Mouse (Mus musculus) adrenal gland, postnatal 10 days (tissue): ENCODE results near the gene Msmb. TPM values are rescaled to one million over a fixed set of nuclear protein-coding genes. Genes with fewer than 3 reads are reported as not detected.
"Not testable (repeated sequence)": the region's sequence is repeated elsewhere in the genome, so short reads cannot be mapped to it uniquely, and the experiment has no call there.

ENCODE experiments used
- DNase-seq: peaks from one replicate; pipeline ENCODE4 v3.0.0; 2021; ENCODE audit warnings: mixed read lengths
- long read RNA-seq, 2 experiments: library from polyadenylated mRNA; stranded (forward); transcript quantifications; one replicate each; pipeline ENCODE4 v2.0.0; 2021
- total RNA-seq, 2 experiments: library from RNA; stranded (reverse); gene quantifications; 2 replicates each; pipeline ENCODE4 v1.2.3; 2021

Msmb gene
- not detected for total RNA-seq
- long read RNA-seq, experiment 1 = 0 reads
- long read RNA-seq, experiment 2 = 0 reads

DNA sequence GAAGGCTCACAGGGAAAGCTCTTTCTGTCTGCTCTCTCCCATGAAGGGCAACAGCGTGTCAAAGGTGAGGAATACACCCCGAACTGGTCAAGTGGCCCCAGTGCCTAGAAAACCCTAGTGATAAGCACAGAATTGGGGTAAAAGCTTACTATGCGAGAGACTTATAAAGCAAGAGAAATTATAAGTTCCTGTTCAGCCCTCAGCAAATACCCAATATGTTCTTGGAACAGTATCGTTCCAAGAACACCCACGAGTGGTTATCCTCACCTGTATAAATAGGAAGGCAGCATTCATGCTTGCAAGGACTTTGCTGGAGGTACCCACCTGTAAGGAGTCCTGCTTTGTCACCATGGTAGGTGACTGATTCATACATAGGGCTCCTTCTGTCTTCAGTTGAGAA, at the start of gene Msmb:
Msmb (plus strand) TSS at position 301 of the 400 bp plus-strand sequence.
- DNase-seq = no peak

- no peak for DNase-seq
Measured at GRCm38 (mm10) chr14:32093018-32093417, 48.8 kb upstream of the Msmb start.

- DNase-seq = no peak
Measured at GRCm38 (mm10) chr14:32093500-32094117, 48.2 kb upstream of the Msmb start.

GRCm38 (mm10) chr14:32095646-32096045, 46.2 kb upstream of the Msmb start:
- DNase-seq = no peak

DNA sequence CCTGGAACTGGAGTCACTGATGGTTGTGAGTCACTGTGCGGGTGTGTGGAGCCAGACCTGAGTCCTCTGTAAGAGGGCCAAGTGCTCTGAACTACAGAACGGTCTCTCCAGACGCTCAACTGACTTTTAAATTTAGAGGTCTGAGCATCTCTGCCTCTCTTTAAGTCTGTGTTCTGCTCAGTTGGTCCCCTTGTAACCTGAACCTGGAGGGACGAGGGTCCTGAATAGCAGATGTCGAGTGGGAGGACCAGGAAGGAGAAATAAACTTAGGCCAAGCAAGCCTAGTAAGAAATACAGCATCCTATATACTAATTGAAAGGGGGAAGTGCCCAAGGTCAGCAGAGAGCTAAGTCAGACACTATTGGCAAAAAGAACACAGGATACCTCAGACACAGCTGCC, 45.1 kb upstream of the Msmb start:
- no peak for DNase-seq

DNA sequence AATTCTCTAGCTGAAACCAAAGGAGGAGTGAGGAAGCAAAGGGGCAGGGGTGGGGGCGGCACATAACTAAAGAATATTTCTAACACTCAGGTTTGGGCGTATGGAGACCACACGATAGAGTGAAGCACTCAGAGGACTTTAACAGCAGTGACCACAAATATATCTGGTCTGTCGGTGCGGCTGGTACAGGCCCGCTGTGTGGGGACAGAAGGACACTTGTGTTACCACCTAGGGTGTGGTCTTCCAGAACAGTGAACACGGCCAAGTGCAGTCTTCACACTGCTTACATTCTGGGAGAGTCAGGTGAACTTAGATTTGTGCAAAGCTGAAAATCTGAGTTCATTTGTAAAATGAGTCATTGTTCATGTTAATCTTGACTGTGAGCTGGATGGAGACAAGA, 44.1 kb upstream of the Msmb start:
- DNase-seq = no peak

- DNase-seq = no peak
Measured at GRCm38 (mm10) chr14:32098951-32099350, 42.9 kb upstream of the Msmb start.

GRCm38 (mm10) chr14:32103556-32103955, 38.3 kb upstream of the Msmb start:
- DNase-seq = no peak

DNA sequence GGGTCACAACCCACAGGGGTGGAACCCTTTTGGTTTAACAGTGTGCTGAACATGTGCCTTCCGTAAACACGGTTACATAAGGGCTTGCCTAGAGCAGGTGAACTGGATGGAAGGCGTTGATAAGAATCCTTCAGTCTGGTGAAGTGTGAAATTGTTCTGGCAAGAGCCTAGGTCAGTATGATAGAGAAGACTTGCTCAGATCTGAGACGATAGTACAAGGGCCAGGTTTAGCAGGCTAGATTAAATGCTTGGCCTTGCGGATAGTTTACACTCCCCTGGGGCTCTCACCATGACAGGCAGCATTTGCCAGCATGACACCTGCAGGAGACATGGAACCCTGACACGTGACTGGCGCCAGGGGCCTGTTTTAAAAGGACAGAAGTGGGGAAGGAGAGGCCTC, 36.2 kb upstream of the Msmb start:
- DNase-seq = no peak

DNA sequence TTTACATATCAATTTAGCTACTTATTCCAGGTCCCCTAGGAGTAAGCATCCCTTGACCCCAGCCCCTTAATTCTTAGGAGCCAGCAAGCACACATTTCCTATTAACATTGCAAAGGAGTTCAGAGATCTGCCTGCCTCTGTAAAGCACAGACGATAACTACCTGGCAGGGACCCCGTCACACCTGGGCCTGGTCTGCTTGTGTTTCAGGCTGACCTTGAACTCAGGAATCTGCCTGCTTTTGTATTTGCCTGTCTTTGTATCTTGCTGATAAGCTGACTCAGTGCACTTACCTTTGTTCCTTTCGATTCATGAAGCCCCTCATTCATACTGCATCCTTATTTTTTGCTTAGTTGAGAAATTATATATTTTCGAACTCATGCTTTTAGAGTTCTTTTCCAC, 34.9 kb upstream of the Msmb start:
- DNase-seq = no peak

GRCm38 (mm10) chr14:32112124-32112523, 29.7 kb upstream of the Msmb start:
- DNase-seq = not testable (repeated sequence)

DNA sequence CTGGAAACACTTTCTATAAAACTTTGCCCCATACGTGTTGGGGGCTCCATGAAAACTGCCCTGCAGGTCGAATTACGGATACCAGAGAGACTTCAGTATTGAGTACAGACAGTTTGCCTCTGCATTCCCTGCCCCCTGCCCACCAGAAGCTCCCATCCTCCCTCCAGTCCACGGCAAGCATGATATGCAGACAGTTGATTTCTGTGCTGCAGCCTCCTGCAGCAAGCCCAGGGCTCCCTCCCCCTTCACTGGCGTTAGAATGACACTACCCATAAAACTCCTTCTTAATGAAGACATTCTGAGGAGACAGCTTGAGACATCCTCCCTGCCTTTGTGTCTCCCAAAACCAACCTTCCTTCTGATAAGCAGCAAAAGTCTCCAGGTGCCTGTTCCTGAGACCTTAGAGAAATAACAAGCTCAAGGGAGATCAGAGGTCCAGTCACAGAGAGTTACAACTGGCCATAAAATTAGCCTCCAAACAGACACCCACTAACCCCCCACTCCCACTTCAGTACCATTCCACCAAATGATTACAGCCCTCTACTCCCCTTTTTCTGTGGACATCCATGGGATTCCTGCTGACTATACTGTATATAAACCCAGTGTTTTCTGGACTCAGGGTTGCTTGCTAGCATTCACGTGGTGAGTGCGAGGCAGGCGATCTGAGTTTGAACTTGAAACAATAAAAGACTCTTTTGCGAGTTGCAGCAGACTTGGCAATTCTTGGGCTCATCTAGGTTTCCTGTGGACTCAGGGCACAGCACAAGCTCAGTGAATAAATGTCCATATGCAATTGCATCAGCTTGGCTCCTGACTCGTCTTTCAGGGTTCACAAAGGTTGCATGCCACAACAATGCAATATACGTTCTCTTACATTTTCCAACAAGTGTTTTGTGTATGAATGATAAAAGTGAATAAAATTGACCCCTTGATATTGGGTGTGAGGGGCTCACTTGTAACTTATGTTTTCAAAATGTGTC, 20.6 kb upstream of the Msmb start:
- no peak for DNase-seq

- peak; percentile 52 for DNase-seq
Measured at GRCm38 (mm10) chr14:32121920-32122315, 19.9 kb upstream of the Msmb start.

DNA sequence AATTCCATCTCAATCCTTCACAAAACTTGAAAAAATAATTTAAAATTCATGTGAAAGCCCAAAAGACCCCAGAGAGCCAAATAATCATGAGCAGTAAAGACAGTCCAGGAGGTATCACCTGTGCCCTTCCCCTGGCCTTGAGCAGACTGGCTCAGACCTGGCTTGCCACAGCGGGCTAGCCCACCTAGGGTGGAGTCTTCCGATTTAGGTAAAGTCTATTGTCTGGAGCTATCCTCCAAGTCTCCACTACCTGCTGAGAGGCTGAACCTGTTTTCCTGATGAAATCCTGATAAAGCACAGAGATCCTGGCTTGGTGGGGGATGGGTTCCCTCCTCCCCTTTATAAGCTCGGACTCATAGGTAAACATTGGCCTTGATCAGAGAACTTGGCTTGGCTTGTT, 17.6 kb upstream of the Msmb start:
- DNase-seq = no peak

DNA sequence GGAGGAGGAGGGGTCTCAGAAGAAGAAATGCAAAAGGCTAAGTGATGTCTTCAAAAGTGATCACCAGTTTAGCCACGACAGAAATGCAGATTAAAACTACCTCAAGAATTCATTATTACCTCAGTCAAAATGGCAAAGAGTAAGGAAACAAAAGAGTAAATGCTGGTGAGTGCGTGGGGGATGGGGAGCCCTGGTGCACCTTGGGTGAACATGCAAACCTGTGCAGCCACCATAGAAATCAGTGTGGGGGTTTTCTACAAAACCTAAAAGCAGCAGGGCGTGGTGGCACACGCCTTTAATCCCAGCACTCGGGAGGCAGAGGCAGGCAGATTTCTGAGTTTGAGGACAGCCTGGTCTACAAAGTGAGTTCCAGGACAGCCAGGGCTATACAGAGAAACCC, 16.6 kb upstream of the Msmb start:
- not testable (repeated sequence) for DNase-seq

DNA sequence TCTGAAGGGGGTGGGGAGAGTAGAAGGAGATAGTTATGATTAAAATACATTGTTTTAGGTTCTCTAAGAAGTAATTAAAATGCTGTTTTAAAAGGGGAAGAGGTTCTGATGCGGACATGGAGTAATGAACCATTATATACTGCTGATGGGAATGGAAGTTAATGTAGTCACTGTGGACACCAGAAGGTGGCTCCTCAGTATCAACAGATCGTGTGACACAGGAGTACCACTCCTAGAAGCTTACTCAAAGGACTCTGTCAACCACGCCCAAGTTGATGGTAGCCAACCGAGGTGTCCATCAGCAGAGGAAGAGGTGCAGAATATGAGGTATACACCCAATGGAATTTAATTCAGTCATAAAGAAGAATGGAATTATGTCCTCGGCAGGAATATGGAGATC, 13.4 kb upstream of the Msmb start:
- no peak for DNase-seq

DNA sequence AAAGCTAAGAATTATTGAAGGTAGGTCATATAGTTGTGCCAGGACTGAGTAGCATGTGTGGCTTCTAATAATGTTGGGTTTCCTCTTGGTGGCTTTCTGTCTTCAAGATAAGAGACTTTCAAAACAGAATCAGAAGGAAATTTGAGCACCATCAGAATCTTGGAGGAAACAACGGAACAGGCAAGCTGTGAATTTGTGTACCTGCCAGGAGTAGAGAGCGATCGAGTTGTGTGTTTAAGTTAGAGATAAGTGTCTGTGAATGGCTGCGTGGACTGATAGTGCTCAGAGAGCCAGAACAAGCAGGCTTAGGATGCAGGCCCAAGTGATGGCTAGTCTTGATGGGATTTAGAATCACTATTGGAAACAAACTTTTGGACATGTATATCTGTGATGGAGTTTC, 10.0 kb upstream of the Msmb start:
- no peak for DNase-seq

GRCm38 (mm10) chr14:32134293-32134692, 7.5 kb upstream of the Msmb start:
- DNase-seq = no peak

DNA sequence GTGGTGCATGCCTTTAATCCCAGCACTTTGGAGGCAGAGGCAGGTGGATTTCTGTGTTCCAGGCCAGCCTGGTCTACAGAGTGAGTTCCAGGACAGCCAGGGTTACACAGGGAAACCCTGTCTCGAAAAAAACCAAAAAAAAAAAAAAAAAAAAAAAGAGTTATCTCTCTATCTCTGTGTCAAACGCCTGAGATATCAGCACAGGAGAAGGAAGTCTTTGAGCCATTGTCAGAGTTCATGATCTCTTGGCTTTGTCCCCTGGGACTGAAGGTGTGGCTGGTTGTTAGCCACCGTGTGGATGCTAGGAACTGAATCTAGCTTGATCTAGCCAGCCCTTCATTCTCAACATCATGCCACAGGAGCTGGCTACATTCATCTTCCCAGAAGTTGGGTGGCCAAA, 5.4 kb upstream of the Msmb start:
- not testable (repeated sequence) for DNase-seq

DNA sequence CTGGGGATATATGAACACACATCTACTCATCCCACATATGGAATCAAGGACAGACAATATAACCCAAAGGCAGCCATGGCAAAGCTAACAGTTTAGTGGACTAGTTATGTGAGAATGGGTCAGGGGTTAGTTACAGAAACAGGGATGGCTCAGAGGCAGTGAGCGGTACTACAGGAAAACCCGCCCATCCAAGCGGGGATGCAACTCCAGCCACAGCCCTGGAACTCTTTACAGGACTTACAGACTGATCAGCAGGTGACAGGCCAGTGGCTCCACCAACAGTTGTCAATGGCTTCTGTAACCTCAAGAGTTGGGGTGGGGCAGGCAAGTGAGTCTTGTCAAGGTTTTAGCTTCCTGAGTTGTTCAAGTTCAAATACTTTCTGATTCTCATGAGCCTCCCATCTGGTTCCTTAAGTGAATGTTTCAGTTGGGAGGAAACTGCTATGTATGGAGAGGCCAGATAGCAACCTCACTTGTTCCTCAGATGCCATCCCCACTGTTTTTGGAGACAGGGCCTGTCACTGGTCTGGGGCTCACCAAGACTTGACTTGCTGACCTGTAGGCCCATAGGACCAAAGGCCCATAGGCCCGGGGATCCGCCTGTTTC, 1.4 kb upstream of the Msmb start:
- DNase-seq = no peak

- no peak for DNase-seq
Measured at GRCm38 (mm10) chr14:32144734-32145133, 2.9 kb downstream of the Msmb start.

DNA sequence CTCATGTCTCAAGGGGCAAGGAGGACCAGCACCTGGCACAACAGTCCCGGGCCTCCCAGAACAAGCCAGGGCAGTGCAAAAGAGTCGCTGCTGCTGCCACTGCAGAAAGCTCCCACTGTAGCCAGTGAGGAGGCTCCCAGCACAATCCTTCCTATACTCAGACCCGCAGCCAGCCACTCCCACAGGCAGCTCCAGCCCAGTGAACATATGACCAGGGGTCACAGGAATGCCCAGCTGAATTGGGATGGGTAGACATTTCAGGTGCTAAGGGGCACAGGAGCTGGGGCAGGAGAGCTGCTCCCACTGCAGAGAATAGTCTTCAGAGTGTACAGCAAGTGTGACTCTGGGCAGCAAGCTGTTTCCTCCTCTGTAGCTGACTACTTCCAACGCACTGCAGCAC, 3.6 kb downstream of the Msmb start:
- DNase-seq = no peak

GRCm38 (mm10) chr14:32145809-32146511, 4.1 kb downstream of the Msmb start:
- DNase-seq = no peak
